Comparison of ENCODE assay signal across 8 mouse cellular contexts in the genomic region with DNA sequence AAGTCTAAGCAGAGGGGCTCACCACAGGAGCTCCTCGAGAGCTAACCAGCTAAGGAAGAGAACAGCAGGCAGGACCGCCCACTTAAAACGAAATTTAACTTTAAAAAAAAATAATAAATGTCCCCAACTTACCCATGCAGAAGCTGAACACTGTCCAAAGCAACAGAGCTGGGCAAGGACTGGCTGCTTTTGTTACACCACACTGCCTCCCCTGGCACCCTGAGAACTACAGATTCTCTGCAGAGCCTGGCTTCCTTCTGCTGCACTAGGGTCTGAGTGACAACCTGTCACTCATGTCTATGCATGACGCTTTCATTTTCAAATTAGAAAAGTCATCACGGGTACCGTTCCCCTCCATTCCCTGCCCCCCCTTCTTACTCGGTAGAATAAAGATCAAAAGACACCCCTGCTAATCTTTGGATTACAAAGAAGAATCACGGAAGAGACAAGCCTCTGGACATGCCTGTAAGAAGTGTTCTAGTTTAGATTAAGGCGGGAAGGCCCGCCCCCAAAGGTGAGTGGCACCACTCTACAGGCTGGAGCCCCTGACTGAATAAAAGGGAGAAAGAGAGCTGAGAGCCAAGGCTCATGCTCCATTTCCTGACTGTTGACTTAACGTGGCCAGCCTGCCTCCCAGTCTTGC. TPM values are rescaled to one million over a fixed set of nuclear protein-coding genes. Genes with fewer than 3 reads are reported as not detected.
DNase-seq lines count a peak whose midpoint lies in the region; ATAC-seq and TF ChIP-seq lines count a peak whose summit lies in the region.

No protein-coding gene starts in this region.

- no peaks in the 10 kb centered on the region for H3K9me3 ChIP-seq in liver, embryonic 11.5 days (ENCODE audit: control insufficient read depth, low read length)
- H3K9me3 ChIP-seq in hindbrain, embryonic 13.5 days, result no peaks in the 10 kb centered on the region

- no peaks in the 10 kb centered on the region for H3K27me3 ChIP-seq in liver, embryonic 11.5 days (replicated peaks; ENCODE audit: control insufficient read depth, insufficient read depth, low read length)
- no peaks in the 10 kb centered on the region for H3K27me3 ChIP-seq in hindbrain, embryonic 13.5 days
- no peaks in the 10 kb centered on the region for H3K27me3 ChIP-seq in myocyte (ENCODE audit: control insufficient read depth, insufficient read depth, insufficient read length)

- no peak for TF ChIP-seq POLR2A in myocyte (IDR thresholded peaks at IDR 0.05; ENCODE audit: insufficient read length, low read depth)

- H3K9ac ChIP-seq in liver, embryonic 11.5 days (ENCODE audit: low read depth, low read length), result 0 out of 2 replicates have a peak overlapping the region, but pooled peaks have one; percentile 76
- H3K9ac ChIP-seq in hindbrain, embryonic 13.5 days, result peak overlapping the region; percentile 81; the same call in 1 of the 2 replicates

- peaks cover 21% of the 10 kb centered on the region for H3K4me1 ChIP-seq in liver, embryonic 11.5 days (replicated peaks; ENCODE audit: control insufficient read depth, insufficient read depth, low read length)
- H3K4me1 ChIP-seq in hindbrain, embryonic 13.5 days (replicated peaks), result peaks cover 38% of the 10 kb centered on the region

- no peak overlapping the region for H3ac ChIP-seq in myocyte (ENCODE audit: control insufficient read depth, insufficient read length)

- no peak overlapping the region for H3K27ac ChIP-seq in liver, embryonic 11.5 days (ENCODE audit: low read depth, low read length)
- no peak overlapping the region for H3K27ac ChIP-seq in hindbrain, embryonic 13.5 days

- peak overlapping the region; percentile 95 for H3K4me2 ChIP-seq in liver, embryonic 11.5 days
- H3K4me2 ChIP-seq in hindbrain, embryonic 13.5 days, result peak overlapping the region; percentile 77
- no peak overlapping the region for H3K4me2 ChIP-seq in myocyte (ENCODE audit: low read depth)

- no peak for DNase-seq in liver, embryonic 11.5 days (ENCODE audit: low spot score)
- no peak for DNase-seq in liver
- DNase-seq in brain, adult 2 months (ENCODE audit: low read depth, low spot score), result peak; percentile 80
- no peak for DNase-seq in yolk sac, embryonic 10.5 days (ENCODE audit: low spot score)
- DNase-seq in adrenal gland, postnatal 25 days, result no peak
- DNase-seq in frontal cortex, adult 2 months (ENCODE audit: extremely low spot score in 1 of 2, low spot score in 1 of 2), result no peak

- 71% methylated on average over 11 of the region's 11 CpGs for WGBS in liver, embryonic 11.5 days
- 76% methylated on average over 11 of the region's 11 CpGs for WGBS in hindbrain, embryonic 13.5 days

- no peak overlapping the region; the same call in 1 of the 2 replicates for H3K4me3 ChIP-seq in liver, embryonic 11.5 days (ENCODE audit: low read depth, low read length)
- H3K4me3 ChIP-seq in hindbrain, embryonic 13.5 days, result peak overlapping the region; percentile 72
- H3K4me3 ChIP-seq in myocyte, result peak overlapping the region; percentile 31

- ATAC-seq in liver, embryonic 11.5 days (replicated peaks; ENCODE audit: low FRiP score), result no peak
- ATAC-seq in hindbrain, embryonic 13.5 days (ENCODE audit: low FRiP score), result no peak

- H3K79me2 ChIP-seq in myocyte (ENCODE audit: control insufficient read depth, insufficient read depth), result no peaks in the 10 kb centered on the region

- no peaks in the 10 kb centered on the region for H3K36me3 ChIP-seq in liver, embryonic 11.5 days (ENCODE audit: control insufficient read depth, insufficient read depth, low read length)
- peaks cover 6% of the 10 kb centered on the region; the same call in 1 of the 2 replicates for H3K36me3 ChIP-seq in hindbrain, embryonic 13.5 days
- no peaks in the 10 kb centered on the region for H3K36me3 ChIP-seq in myocyte (ENCODE audit: control insufficient read depth, insufficient read depth)

TF ChIP-seq in myocyte, 11 proteins besides CTCF, POLR2A, EP300 and RAD21:
- no peak for TF ChIP-seq USF1 (IDR thresholded peaks at IDR 0.05; ENCODE audit: low read depth)
- TF ChIP-seq POLR2AphosphoS2 (IDR thresholded peaks at IDR 0.05; ENCODE audit: insufficient read length, low read depth), result no peak
- no peak for TF ChIP-seq MAX (IDR thresholded peaks at IDR 0.05; ENCODE audit: low read depth)
- TF ChIP-seq CEBPB (IDR thresholded peaks at IDR 0.05; ENCODE audit: insufficient read depth, poor library complexity, severe bottlenecking), result no peak
- no peak for TF ChIP-seq MYOG (IDR thresholded peaks at IDR 0.05; ENCODE audit: control insufficient read depth in 1 of 3, insufficient read depth in 1 of 3, insufficient read length in 2 of 3, low read depth in 2 of 3)
- no peak for TF ChIP-seq REST (IDR thresholded peaks at IDR 0.05; ENCODE audit: insufficient read depth, insufficient read length)
- no peak for TF ChIP-seq SRF (IDR thresholded peaks at IDR 0.05; ENCODE audit: control insufficient read depth, insufficient read length, low read depth)
- TF ChIP-seq E2F4 (IDR thresholded peaks at IDR 0.05; ENCODE audit: insufficient read depth), result no peak
- TF ChIP-seq MYOD1 (IDR thresholded peaks at IDR 0.05; ENCODE audit: control insufficient read depth in 1 of 3, insufficient read length in 2 of 3, low read depth in 2 of 3), result no peak
- TF ChIP-seq TCF12 (IDR thresholded peaks at IDR 0.05; ENCODE audit: insufficient read depth, poor library complexity, severe bottlenecking), result no peak
- no peak for TF ChIP-seq TCF3 (IDR thresholded peaks at IDR 0.05; ENCODE audit: insufficient read length, low read depth)

RNA-seq across cellular contexts. Expression of a gene that starts 1.5 kb away (rescaled TPM):
- 57.8 and 60.5 TPM in 2 replicates for polyA plus RNA-seq in liver, embryonic 11.5 days (2014; fragmentation: Nextera tagmentation; extraction: Ambion mirVana)
- polyA plus RNA-seq in hindbrain, embryonic 13.5 days (2015; fragmentation: Nextera tagmentation; extraction: Ambion mirVana), result 106 and 111 TPM in 2 replicates
- 38.7 TPM for polyA plus RNA-seq in myocyte (2012; fragmentation: generic; extraction: Trizol)
- total RNA-seq in adrenal gland, postnatal 25 days (2021), result 17.7 and 20.3 TPM in 2 replicates
- 30.2 and 35.4 TPM in 2 replicates for polyA plus RNA-seq in frontal cortex, adult 2 months (2012; rRNA removed)

RNA-seq across cellular contexts. Expression of a gene that starts 33.8 kb away (rescaled TPM):
- not detected in 2 replicates for polyA plus RNA-seq in liver, embryonic 11.5 days (2014; fragmentation: Nextera tagmentation; extraction: Ambion mirVana)
- 6.7 and 13.6 TPM in 2 replicates for polyA plus RNA-seq in hindbrain, embryonic 13.5 days (2015; fragmentation: Nextera tagmentation; extraction: Ambion mirVana)
- polyA plus RNA-seq in myocyte (2012; fragmentation: generic; extraction: Trizol), result 5.4 TPM
- total RNA-seq in adrenal gland, postnatal 25 days (2021), result not detected in 2 replicates
- 36.5 and 62.8 TPM in 2 replicates for polyA plus RNA-seq in frontal cortex, adult 2 months (2012; rRNA removed)

RNA-seq across cellular contexts. Expression of a gene that starts 52.5 kb away (rescaled TPM):
- polyA plus RNA-seq in liver, embryonic 11.5 days (2014; fragmentation: Nextera tagmentation; extraction: Ambion mirVana), result 0.05 TPM in 1 of 2 replicates, not detected in the other
- 10.5 and 10.7 TPM in 2 replicates for polyA plus RNA-seq in hindbrain, embryonic 13.5 days (2015; fragmentation: Nextera tagmentation; extraction: Ambion mirVana)
- polyA plus RNA-seq in myocyte (2012; fragmentation: generic; extraction: Trizol), result 0.04 TPM
- total RNA-seq in adrenal gland, postnatal 25 days (2021), result 0.36 and 0.43 TPM in 2 replicates
- polyA plus RNA-seq in frontal cortex, adult 2 months (2012; rRNA removed), result 20.4 and 23.8 TPM in 2 replicates

Comparison
In these comparisons a context has a peak if more than half of its experiments do, and no peak if none do; other contexts are left out.
1. RNA of a gene that starts 52.5 kb away (polyA plus RNA-seq): 20.4 to 23.8 TPM in frontal cortex, adult 2 months and 10.5 to 10.7 TPM in hindbrain, embryonic 13.5 days; 0.04 TPM in myocyte (single experiment) and 0.05 TPM in liver, embryonic 11.5 days; every median in the first group is over 10 times any median in the second.